Mouse (Mus musculus) 416B (cell line): ENCODE measurements around the gene Stox1.
A peak's percentile ranks its signal among the peaks of the same experiment; 100 is the strongest.
"Not testable (repeated sequence)": the region's sequence is repeated elsewhere in the genome, so short reads cannot be mapped to it uniquely, and the experiment has no call there.

Experiments
- DNase-seq: peaks from one replicate; pipeline ENCODE4 v3.0.0; 2011; ENCODE audit warnings: low read depth

Stox1 gene

DNA sequence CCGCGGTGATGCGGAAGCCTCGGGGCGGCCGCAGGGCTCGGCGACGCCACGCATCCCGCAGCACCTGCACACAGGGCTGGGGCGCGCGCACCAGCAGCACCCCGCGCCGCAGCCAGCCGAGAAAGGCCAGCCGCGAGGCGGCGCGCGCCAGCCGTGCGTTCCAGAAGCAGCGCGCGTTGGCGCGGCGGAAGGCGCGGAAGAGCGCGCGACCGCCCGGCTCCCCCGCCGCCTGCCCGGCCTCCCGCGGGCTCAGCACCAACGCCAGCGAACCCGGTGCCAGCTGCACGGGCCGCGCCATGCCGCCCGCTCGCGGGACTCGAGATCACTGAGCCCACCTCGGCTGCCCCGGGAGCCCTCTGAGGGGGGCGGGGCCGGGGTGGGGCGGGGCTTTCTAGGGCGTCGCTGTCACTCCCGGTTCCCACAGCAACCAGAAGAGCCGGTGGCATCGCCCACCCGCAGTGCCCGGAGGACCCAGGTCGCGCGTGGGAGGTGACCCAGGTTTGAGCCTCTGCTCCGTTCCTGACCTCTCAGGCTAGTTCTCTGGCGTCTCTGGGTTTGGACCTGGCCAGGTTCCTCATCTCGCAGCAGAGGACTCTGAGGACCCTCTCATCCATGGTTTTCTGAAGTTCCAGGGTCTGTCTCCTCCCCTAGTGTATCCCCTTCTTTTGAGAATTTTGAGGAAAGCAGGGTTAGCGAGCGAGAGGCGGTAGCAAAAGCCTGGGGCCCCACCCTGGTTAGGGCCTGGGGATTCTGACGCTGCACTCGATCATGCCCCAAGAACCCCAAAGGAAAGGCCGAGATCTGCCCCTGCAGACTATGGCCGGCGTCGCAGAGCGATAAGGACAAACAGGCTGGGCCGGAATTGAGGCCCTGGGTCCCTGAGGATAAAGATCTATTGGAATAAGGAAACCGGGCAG, at the start of gene Stox1:
Gene Stox1 (minus strand): TSS at position 358 of the 917 bp plus-strand sequence.
- peak; percentile 33 for DNase-seq

- no peak for DNase-seq
Observed at GRCm38 (mm10) chr10:62750781-62751180, 24.9 kb upstream of the Stox1 start.

DNA sequence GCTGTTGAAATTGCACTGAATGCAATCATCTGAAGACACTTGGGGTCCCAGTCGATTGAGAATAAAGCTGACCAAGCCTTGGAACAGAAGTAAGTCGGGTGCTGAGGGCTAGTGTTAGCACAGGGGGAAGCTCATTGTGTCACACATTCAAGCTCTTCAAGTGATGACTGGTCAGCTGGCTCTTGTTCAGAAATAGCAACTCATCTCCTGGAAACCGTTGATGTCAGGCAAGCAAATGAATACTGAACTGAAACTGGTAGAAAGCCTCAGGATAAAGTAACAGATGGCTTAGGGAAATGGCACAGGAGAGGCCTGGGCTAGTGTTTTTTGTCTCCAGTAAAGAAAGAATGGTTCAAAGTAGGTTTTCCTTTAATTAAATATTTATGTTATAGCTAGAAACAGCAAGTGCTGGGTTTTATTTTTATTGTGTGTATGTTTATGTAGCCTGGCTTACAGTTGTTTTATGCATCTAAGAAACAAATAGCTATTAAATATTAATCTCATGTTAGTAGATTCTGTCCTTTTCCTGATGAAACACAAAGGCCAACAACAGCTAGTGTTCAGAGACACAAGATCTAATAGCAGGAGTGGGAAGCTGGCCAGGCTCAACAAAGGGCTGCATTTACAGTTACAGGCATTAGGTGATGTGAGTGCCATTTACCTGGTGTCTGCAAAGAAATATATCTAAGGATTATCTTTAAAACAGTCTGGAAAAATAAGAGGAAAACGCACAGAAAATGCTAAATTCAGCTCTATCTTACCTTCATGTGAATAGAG, 14.2 kb upstream of the Stox1 start:
- peak; percentile 25 for DNase-seq

GRCm38 (mm10) chr10:62736965-62737688, 11.2 kb upstream of the Stox1 start:
- DNase-seq = no peak

DNA sequence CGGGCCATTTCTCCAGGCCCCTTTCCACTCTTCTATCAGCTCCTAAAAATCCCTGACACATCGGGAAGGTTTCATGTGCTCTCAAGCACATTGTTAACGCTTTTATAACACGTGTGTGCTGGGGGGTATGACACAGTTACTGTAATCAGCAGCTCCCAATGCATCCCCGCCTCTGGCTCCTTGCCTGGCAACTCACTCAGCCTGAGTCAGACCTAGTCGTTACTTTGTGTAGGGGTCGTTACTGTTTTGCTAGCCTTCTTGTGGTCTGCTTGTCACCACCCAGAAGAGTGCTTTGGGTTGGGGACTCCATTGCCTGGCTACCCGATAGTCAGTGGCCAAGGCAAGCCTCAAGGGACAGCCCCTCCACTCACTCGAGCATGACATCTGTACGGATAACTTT, 4.9 kb upstream of the Stox1 start:
- no peak for DNase-seq

DNA sequence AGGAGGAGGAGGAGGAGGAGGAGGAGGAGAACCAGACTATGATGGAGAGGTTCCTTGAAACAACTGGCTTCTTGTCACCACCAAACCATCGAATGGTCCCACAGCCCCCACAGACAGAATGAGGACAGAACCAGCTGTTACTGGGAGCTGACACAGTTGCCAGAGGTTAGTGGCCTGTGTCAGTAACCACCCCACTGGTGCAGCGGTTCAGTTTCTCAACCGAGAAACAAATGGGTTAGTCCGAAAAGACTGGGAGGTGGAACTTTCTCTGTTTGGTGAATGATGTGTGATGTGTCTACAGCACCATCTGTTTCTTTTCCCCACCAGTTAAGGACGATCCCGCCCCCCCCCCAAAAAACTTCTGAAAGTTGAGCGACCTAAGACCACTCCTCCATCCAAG, 992 bp downstream of the Stox1 start:
- DNase-seq = no peak

DNA sequence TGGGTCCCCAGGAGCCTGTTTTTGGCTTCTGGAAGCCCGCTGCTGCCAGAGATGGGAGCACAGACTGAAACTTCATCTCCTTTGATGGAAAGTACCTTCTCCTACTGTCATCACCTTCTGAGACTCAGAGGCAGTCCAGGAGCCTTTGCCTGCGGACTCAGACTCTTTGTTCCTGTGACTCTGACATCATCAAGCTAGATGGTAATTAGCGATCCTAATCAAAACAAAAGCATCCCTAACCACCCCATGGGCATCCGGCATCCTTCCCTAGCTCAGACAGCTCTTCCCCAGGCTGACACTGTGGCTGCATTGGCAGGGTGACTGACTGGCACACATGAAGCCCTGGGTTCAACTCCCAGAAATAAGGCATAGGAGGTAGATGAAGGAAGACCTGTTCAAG, 3.2 kb downstream of the Stox1 start:
- no peak for DNase-seq

DNA sequence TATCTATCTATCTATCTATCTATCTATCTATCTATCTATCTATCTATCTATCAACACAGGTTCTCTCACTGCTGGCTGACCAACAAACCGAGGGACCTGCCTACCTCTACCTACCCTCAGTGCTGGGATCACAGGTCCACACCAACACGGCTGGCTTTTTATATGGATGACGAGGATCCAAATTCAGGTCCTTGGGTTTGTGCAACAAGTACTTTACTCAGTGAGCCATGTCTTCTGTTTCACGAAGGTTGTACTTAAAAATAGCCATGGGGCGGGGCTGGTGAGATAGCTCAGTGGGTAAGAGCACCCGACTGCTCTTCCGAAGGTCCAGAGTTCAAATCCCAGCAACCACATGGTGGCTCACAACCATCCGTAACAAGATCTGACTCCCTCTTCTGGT, 5.4 kb downstream of the Stox1 start:
- DNase-seq = not testable (repeated sequence)

- DNase-seq = no peak
Observed at GRCm38 (mm10) chr10:62713457-62713856, 12.5 kb downstream of the Stox1 start.

GRCm38 (mm10) chr10:62703579-62703978, 22.3 kb downstream of the Stox1 start:
- peak; percentile 15 for DNase-seq

DNA sequence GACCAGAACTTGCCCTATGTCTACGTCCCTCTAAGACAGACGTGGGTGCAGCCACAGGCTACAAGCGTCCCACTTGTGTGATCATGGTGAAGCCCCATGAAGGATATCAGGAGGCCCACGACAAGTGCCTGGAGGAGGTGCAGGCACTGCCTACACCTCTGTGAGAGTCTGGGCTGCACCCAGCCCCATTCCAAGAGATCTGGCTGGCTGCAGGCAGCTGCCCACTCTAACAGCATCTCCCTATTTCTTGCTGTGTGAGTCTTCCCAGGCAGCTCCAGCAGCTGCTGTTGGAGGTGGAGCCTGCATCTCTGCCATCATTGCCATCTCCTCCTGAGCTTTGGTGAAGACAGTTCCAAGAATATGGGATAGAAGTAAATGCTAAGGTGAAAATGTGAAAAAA, 23.5 kb downstream of the Stox1 start:
- no peak for DNase-seq

DNA sequence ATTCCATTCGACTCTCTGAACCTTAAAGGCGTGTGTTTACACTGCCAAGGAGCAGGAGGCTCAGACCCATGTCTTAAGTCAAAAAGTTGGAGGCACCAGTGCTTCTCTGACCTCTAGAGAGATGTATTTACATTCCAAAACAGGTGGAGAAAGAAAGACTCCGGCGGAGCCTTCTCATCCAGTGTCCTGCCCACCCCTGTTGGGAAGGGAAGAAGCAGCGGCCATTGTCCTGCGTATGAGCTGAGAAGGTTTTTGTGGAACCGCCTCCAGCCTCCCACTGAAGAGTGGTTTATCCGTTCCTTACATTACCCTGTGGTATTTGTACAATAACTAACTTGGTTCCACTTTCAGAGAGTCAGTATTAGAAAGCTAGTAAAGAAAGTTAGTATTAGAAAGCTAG, 33.2 kb downstream of the Stox1 start:
- no peak for DNase-seq

DNA sequence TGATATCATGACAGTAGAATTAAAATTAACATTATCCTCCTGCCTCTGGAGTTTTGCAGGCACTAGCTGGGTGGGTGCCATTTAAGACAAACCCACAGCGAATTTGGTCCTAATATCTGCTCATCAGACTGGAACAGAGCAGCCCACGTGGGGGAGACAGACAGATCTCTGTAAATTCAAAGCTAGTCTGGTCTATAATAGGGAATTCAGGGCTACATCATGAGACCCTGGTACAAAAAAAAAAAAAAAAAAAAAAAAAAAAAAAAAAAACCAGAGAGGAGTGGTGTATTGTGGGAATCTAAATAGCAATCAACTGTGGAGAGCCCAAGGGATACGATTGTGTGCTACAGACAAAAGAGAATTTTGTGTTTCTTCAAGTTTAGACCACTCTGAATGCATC, 33.7 kb downstream of the Stox1 start:
- DNase-seq = no peak

DNA sequence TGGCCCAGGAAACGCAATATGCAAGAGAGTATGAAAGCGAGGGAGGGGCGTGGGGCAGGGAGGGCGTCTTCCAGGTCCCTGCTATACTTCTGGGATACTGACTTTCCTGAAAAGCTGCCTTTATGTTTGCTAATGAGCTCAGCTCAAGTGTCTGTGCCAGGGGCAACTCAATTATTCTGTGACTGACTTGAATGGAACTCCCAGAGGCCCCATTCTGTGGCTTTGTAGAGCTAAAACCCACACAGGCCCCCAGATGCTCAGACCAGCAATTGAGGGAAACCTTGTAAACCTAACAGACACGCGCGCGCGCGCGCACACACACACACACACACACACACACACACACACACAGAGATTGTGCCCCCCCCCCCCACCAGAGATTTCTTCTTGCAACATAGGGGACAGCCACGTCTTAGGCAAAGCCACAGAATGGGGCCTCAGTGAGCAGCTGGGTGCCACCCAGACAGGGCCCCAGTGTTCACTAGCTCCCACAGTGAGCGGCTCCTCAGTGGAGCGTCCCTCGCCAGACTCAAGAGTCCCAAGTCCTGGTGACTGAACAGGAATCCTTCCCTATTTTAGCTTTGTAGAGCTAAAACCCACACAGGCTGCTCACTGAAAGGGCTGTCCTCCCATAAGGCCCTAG, 38.8 kb downstream of the Stox1 start:
- DNase-seq = no peak

- DNase-seq = peak; percentile 50
Observed at GRCm38 (mm10) chr10:62683043-62683442, 42.9 kb downstream of the Stox1 start.

DNA sequence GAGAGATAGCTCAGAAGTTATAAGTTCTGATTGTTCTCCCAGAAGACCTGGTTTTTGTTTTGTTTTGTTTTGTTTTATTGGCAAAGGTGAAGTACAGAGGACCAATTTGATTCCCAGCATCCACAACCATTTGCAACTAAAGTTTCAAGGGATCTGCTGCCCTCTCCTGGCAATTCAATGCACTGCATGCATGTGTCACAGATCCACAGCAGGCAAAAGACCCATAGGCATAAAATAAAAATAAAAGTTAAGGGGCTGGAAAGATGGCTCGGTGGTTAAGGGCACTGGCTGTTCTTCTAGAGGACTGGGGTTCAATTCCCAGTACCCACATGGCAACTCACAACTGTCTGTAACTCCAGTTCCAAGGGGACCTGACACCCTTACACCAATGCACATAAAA, 46.1 kb downstream of the Stox1 start:
- DNase-seq = peak; percentile 49

- no peak for DNase-seq
Observed at GRCm38 (mm10) chr10:62677329-62677728, 48.6 kb downstream of the Stox1 start.

- no peak for DNase-seq
Observed at GRCm38 (mm10) chr10:62676196-62676595, 49.7 kb downstream of the Stox1 start.

GRCm38 (mm10) chr10:62672359-62672758, 53.6 kb downstream of the Stox1 start:
- peak; percentile 51 for DNase-seq

GRCm38 (mm10) chr10:62669245-62669644, 56.7 kb downstream of the Stox1 start:
- no peak for DNase-seq

DNA sequence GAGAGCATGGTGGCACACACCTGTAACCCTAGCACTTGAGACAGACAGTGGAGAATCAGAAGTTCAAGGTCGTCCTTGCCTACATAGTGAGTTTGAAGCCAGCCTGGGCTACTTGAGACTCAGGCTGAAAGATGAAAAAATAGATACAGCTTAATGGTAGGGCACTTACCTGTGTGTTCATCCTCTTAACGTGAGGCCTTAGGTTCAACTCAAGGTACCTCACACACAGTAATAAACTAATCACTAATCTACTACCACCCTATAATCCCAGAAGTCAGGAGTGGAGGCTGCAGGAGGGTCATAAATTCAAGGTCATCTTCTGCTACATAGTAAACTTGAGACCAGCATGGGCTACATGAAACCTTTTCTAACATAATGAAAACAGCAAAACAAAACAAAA, 57.5 kb downstream of the Stox1 start:
- no peak for DNase-seq

GRCm38 (mm10) chr10:62668043-62668442, 57.9 kb downstream of the Stox1 start:
- DNase-seq = no peak
